Mouse (Mus musculus) lung, adult 2 months (tissue): ENCODE measurements around the gene Shisal1. TPM values are rescaled to one million over a fixed set of nuclear protein-coding genes. Genes with fewer than 3 reads are reported as not detected.
A peak's percentile ranks its signal among the peaks of the same experiment; 100 is the strongest.

Source experiments
- DNase-seq: peaks from one replicate; pipeline ENCODE4 v3.0.0; 2022
- H3K4me1 ChIP-seq: fragments of 200-500 bp; 2 replicates; pipeline ENCODE4 v1.6.1; 2011; ENCODE audit warnings: low read length; ENCODE audit not compliant: control insufficient read depth, insufficient read depth
- H3K4me3 ChIP-seq: fragments of 200-500 bp; replicated peaks from 2 replicates; pipeline ENCODE3; 2011; ENCODE audit warnings: low read depth, mild to moderate bottlenecking, control low read depth, low read length; ENCODE audit errors: extremely low read depth
- CTCF ChIP-seq: fragments of 200-500 bp; IDR thresholded peaks from 2 replicates; pipeline ENCODE4 v1.5.1; 2011; ENCODE audit warnings: mild to moderate bottlenecking, low read length, control low read depth; ENCODE audit not compliant: insufficient read depth
- POLR2A ChIP-seq: fragments of 200-500 bp; IDR thresholded peaks from 2 replicates; pipeline ENCODE4 v1.6.1; 2011; ENCODE audit warnings: low read depth, mild to moderate bottlenecking, control low read depth, low read length, borderline replicate concordance; ENCODE audit errors: extremely low read depth
- WGBS: fragments of 180-500 bp; shearing (Covaris S2); methylation state at CpG from one replicate; pipeline ENCODE4 v1.1.7; 2018; 5-methylcytosine and 5-hydroxymethylcytosine counted together
- polyA plus RNA-seq: library from polyadenylated mRNA; depleted of rRNA; stranded (reverse); fragments of >200 nt; gene quantifications from 2 replicates; pipeline ENCODE4 v1.2.3, GENCODE M21; 2012

The Shisal1 gene
- polyA plus RNA-seq, 1 experiment, result 9.4 TPM

DNA sequence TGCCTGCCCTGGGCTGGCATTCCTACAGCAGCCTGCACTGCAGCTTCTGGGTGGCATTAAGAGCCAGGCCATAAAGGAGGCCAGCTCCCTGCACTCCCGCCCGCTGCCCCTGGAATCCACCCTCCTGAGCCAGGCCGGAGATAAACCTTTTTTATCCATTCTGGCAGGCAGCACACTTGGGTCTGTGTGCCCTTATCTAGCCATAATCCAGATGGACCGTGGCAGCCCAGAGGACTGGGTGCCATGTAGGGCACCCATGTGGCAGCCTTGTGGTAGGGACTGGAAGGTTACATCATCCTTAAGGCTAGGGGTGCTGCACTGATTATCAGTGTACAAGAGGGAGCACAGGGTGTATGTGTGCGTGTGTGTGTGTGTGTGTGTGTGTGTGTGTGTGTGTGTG lies 16.4 kb downstream of the Shisal1 start:
- Histone ChIP-seq H3K4me1 (no peaks in the 10 kb centered on the region), H3K4me3 (no peak overlapping the region)
- DNase-seq, result no peak
- TF ChIP-seq POLR2A, result no peak
- 69% methylated on average over 5 of the region's 5 CpGs for WGBS

DNA sequence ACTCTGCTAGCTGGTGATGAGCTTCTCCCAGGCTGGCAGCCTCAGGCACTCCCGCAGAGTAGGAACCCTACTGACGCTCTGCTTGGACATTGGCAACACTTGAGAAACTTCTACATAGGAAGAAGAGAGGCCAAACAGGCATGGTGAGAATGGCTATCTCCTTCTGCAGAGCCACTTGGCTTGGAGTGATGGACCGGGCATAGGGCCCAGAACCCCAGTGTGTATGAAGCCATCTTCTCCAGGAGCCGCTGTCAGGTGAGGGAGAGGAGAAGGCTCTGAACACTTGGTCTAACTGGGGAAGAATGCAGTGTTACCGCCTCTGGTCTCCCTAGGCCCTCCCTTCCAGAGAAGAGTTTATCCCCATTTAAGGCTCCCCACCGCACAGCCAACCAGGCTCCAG lies 19.3 kb downstream of the Shisal1 start:
- DNase-seq, result no peak
- Histone ChIP-seq H3K4me1 (no peaks in the 10 kb centered on the region), H3K4me3 (no peak overlapping the region)
- WGBS, result 90% methylated on average over 6 of the region's 6 CpGs
- no peak for TF ChIP-seq CTCF
- no peak for TF ChIP-seq POLR2A

- WGBS, result 54% methylated on average over 5 of the region's 5 CpGs
- no peak for TF ChIP-seq CTCF
- no peak for TF ChIP-seq POLR2A
- H3K4me3 ChIP-seq, result no peak overlapping the region
- DNase-seq, result no peak
- no peaks in the 10 kb centered on the region for H3K4me1 ChIP-seq
These were observed 21.2 kb downstream of the Shisal1 start for GRCm38 (mm10) chr15:84425733-84426132.

DNA sequence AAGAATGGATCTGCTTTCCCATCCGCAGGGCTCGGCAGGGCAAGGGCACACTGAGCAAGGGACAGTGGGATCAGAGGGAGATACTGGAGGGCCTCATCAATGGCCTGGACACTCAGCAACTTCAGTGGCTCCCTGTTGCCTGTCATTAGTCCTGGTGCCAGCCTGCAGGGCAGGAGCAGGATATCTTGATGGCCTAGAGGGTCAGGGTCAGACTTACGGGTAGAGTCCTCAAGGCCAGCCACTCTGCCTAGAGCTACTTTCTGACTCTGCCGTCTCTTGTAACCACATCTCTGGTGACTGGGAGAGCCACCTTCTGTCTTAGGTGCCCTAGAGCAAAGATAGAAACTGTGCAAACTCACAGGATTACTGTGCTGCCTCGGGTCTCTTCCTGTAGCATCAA lies 23.1 kb downstream of the Shisal1 start:
- H3K4me3 ChIP-seq, result no peak overlapping the region
- 82% methylated on average over 5 of the region's 5 CpGs for WGBS

DNA sequence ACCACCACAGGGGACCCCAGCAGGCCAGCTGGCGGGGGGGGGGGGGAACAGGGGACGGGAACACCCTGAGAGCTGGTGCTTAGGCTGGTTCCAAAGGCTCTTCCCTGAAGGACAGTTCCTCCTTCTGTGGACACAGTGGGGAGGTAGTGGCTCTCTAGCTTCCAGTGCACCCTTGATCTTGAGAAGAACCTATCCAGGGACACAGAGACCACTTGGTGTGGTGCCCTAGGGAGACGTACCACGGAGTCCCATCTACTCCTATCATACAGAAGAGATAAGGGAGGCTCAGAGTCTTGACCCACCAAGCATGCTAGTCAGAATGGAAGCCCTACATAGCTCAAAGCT lies 28.7 kb downstream of the Shisal1 start:
- no peak for DNase-seq
- no peak for TF ChIP-seq POLR2A
- TF ChIP-seq CTCF, result no peak
- Histone ChIP-seq H3K4me3 (no peak overlapping the region), H3K4me1 (no peaks in the 10 kb centered on the region)
- 62% methylated on average over 4 of the region's 4 CpGs for WGBS

More for the DNA sequence above, 23.1 kb downstream of the Shisal1 start:
- H3K4me1 ChIP-seq, result no peaks in the 10 kb centered on the region
- DNase-seq, result no peak
- TF ChIP-seq POLR2A, result no peak
- TF ChIP-seq CTCF, result no peak

GRCm38 (mm10) chr15:84417592-84418265 lies 29.2 kb downstream of the Shisal1 start:
- Histone ChIP-seq H3K4me1 (no peaks in the 10 kb centered on the region; the same call in 1 of the 2 replicates), H3K4me3 (no peak overlapping the region)
- no peak for DNase-seq
- TF ChIP-seq POLR2A (no peak), CTCF (no peak)
- 64% methylated on average over 13 of the region's 13 CpGs for WGBS

GRCm38 (mm10) chr15:84417017-84417416 lies 29.9 kb downstream of the Shisal1 start:
- DNase-seq, result no peak
- WGBS, result 67% methylated on average over 14 of the region's 14 CpGs
- no peak for TF ChIP-seq POLR2A
- no peak for TF ChIP-seq CTCF
- Histone ChIP-seq H3K4me1 (no peaks in the 10 kb centered on the region; the same call in 1 of the 2 replicates), H3K4me3 (no peak overlapping the region)

GRCm38 (mm10) chr15:84414040-84414848 lies 32.7 kb downstream of the Shisal1 start:
- H3K4me1 ChIP-seq, result no peaks in the 10 kb centered on the region; the same call in 1 of the 2 replicates
- H3K4me3 ChIP-seq, result no peak overlapping the region
- WGBS, result 50% methylated on average over 9 of the region's 9 CpGs
- DNase-seq, result no peak
- no peak for TF ChIP-seq CTCF
- TF ChIP-seq POLR2A, result no peak

DNA sequence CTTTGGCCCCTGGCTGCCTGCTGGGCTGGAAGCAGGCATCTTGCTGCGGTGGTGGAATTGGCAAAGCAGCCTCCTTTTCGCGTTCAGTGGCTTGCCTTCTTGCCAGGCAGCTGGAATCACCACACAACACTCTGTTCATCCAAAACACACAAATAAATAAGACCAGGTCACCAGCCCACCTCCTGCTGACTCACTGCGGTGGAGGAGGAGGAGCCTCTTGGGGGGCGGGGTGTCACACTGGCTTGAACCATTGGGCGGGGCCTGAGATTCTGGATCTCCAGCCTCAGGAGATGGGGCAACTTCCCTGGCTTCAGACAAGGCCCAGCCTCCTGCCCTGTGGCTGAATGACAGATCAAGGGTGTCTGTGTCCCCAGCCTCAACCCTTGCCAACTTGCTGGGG lies 34.5 kb downstream of the Shisal1 start:
- Histone ChIP-seq H3K4me1 (no peaks in the 10 kb centered on the region; the same call in 1 of the 2 replicates), H3K4me3 (no peak overlapping the region)
- TF ChIP-seq POLR2A (no peak), CTCF (no peak)
- DNase-seq, result peak; percentile 49
- WGBS, result 13% methylated on average over 6 of the region's 6 CpGs

- 79% methylated on average over 8 of the region's 8 CpGs for WGBS
- no peak for DNase-seq
- H3K4me3 ChIP-seq, result no peak overlapping the region
- no peaks in the 10 kb centered on the region; the same call in 1 of the 2 replicates for H3K4me1 ChIP-seq
- TF ChIP-seq CTCF (no peak), POLR2A (no peak)
These were observed 36.8 kb downstream of the Shisal1 start for GRCm38 (mm10) chr15:84410052-84410451.
